Mouse (Mus musculus): Measurements from ENCODE around the gene Slc35a1. TPM values are rescaled to one million over a fixed set of nuclear protein-coding genes. Genes with fewer than 3 reads are reported as not detected.

The Slc35a1 gene
- polyA plus RNA-seq (2012; rRNA removed), result 5.9 and 6.0 TPM in 2 replicates

DNA sequence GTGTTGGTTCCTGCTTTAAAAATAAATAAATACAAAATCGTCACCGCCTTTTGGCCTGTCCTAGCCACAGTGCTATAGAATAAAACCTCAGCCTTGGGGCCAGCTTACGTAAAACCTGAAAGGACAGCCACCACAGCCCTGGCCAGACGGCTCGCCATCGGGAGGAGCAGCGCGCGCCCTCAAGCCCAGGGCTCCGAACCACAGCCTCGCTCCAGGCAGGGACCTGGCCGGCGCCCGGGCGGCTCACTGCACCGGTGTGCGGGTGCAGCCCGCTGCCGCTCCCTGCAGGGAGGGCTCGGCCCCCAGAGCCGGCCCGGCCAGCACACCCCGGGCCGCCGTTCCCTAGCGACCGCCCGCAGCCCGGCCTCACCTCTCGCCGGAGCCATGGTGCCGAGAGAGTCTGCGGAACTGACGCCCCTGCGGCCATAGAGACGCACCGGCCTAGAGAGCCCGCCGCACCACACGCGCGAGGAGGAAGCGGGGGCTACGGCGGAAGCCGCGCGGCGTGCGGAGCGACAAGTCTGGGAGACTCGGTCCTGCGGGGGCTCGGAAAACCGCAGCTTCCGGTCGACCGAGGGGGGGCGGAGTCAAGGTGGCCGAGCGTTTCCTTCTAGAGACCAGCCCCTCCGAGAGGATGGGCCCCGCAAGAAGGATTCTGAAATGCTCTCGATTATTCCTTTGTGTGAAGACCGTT is at the start of gene Slc35a1:
Slc35a1 (minus strand) TSS at position 565 of the 694 bp plus-strand sequence.

DNA sequence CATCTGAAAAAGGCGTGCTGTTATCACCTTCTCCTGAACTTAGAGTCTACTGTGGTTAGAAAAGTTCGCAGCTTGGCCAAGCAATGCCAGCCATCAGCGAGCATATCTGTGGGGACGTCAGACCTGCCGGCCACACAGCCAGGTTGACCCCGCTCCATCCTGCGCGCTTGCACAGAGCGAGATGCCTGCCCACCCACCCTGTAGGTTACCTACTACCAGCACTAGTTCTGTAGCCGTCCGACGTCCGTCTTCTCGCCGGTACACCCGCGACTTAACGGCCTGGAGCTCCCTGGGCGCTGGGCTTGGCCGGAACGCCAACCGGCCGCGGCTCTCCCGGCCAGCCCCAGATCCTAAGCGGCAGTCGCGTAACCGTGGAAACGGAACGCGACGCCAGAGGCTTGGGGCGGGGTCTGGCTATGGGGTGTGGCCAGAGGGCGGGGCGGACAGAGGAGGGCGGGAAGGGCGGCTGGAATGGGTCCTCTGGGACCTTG is 42.7 kb upstream of the Slc35a1 start, which contains the start of gene Cfap206:
Cfap206 (minus strand) TSS at position 356 of the 491 bp plus-strand sequence.

DNA sequence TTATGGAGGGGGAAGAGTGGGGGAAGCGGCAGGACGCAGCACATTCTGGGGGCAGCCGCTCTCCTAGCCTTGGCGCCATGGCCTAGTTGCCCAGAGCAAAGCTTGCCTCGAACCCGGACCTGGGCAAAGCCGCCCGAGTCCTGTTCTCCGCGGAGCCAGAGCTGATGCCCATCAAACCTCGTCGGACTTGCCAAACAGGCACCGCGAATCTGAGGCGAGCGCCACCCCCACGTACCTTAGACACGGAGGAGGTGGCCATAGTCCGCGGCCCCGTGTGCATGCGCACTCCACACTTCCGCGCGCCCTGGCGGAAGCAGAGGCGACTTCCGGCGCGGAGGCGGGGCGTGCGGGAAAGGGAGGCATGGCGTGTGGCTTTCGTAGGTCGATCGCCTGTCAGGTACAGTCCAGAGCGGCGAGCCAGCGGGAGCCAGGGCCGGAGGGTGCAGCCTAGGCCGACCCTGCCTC is 72.6 kb downstream of the Slc35a1 start, which contains the start of the genes Orc3 and Rars2:
Orc3 (minus strand) TSS at position 315 of the 465 bp plus-strand sequence.
Rars2 (plus strand) TSS at position 328 of the 465 bp plus-strand sequence.

Other genes with a start within 250 kb of the Slc35a1 start
- gene Akirin2, start 136.5 kb downstream of the Slc35a1 start, polyA plus RNA-seq (2012; rRNA removed), result 9.4 and 15.9 TPM in 2 replicates
- gene Orc3, start 72.5 kb downstream of the Slc35a1 start, polyA plus RNA-seq (2012; rRNA removed), result 1.1 and 1.6 TPM in 2 replicates
- gene Rars2, start 72.5 kb downstream of the Slc35a1 start, polyA plus RNA-seq (2012; rRNA removed), result 2.5 and 2.8 TPM in 2 replicates
- gene Cfap206, start 42.8 kb upstream of the Slc35a1 start, polyA plus RNA-seq (2012; rRNA removed), result not detected in 2 replicates
- not detected in 2 replicates for gene Gm136, start 68.8 kb upstream of the Slc35a1 start, polyA plus RNA-seq (2012; rRNA removed)
- gene Smim8, start 91.0 kb upstream of the Slc35a1 start, polyA plus RNA-seq (2012; rRNA removed), result 0.17 and 0.19 TPM in 2 replicates
- 0.12 and 0.28 TPM in 2 replicates for gene Zfp292, start 195.5 kb upstream of the Slc35a1 start, polyA plus RNA-seq (2012; rRNA removed)
- gene Cga, start 206.3 kb upstream of the Slc35a1 start, polyA plus RNA-seq (2012; rRNA removed), result 0.39 TPM in 1 of 2 replicates, not detected in the other